Comparison of ENCODE assay signal across 19 mouse cellular contexts in genomic region chr2:103037831-103038230, GRCm38 (mm10).
"Had no signal": no experiment of that assay in that cellular context is flagged by ENCODE, and none has a peak within 500 bp of the region (broad histone marks: within the 10 kb centered on the region; RNA-seq: fewer than 3 reads in every experiment).

No protein-coding gene starts in this region.

- H3K4me3 ChIP-seq: intestine, embryonic 15.5 days; left cerebral cortex, adult 2 months; limb, embryonic 12.5 days; limb, embryonic 15.5 days; lung, embryonic 15.5 days; midbrain, embryonic 12.5 days; midbrain, embryonic 15.5 days; neural tube, embryonic 12.5 days; neural tube, embryonic 15.5 days had no signal

- ATAC-seq: hindbrain, embryonic 16.5 days; intestine, embryonic 15.5 days; liver, postnatal 0 days; midbrain, embryonic 15.5 days had no signal

- H3K27me3 ChIP-seq: intestine, embryonic 15.5 days; limb, embryonic 12.5 days; limb, embryonic 15.5 days; lung, embryonic 15.5 days; midbrain, embryonic 12.5 days; midbrain, embryonic 15.5 days; neural tube, embryonic 12.5 days; neural tube, embryonic 15.5 days had no signal

- DNase-seq: kidney, adult 18-20 months; layer of hippocampus, postnatal 36 days; liver, postnatal 0 days; thymus, adult 18-20 months; thymus, postnatal 36 days had no signal

- H3K27ac ChIP-seq: intestine, embryonic 15.5 days; kidney, postnatal 0 days; left cerebral cortex, adult 2 months; limb, embryonic 12.5 days; limb, embryonic 15.5 days; liver, embryonic 14.5 days; lung, embryonic 15.5 days; macrophage; midbrain, embryonic 12.5 days; midbrain, embryonic 15.5 days; neural tube, embryonic 12.5 days; neural tube, embryonic 15.5 days had no signal

- H3K4me1 ChIP-seq: intestine, embryonic 15.5 days; limb, embryonic 12.5 days; limb, embryonic 15.5 days; lung, embryonic 15.5 days; midbrain, embryonic 15.5 days; neural tube, embryonic 12.5 days; neural tube, embryonic 15.5 days had no signal

- H3K9me3 ChIP-seq: intestine, embryonic 15.5 days; limb, embryonic 12.5 days; limb, embryonic 15.5 days; lung, embryonic 15.5 days; midbrain, embryonic 12.5 days; midbrain, embryonic 15.5 days; neural tube, embryonic 12.5 days; neural tube, embryonic 15.5 days had no signal

- H3K4me2 ChIP-seq: intestine, embryonic 15.5 days; limb, embryonic 12.5 days; limb, embryonic 15.5 days; liver, embryonic 11.5 days; lung, embryonic 15.5 days; midbrain, embryonic 12.5 days; midbrain, embryonic 15.5 days; neural tube, embryonic 12.5 days; neural tube, embryonic 15.5 days had no signal

- H3K9ac ChIP-seq: intestine, embryonic 15.5 days; limb, embryonic 12.5 days; limb, embryonic 15.5 days; liver, embryonic 14.5 days; liver, postnatal 0 days; lung, embryonic 15.5 days; midbrain, embryonic 12.5 days; midbrain, embryonic 15.5 days; neural tube, embryonic 12.5 days; neural tube, embryonic 15.5 days had no signal
